Mouse (Mus musculus): ENCODE data around the gene Tmem236. TPM values are rescaled to one million over a fixed set of nuclear protein-coding genes. Genes with fewer than 3 reads are reported as not detected.

Tmem236 gene
- 0.10 TPM in 1 of 2 replicates, not detected in the other for polyA plus RNA-seq (2016; fragmentation: Nextera tagmentation; extraction: Ambion mirVana)

GRCm38 (mm10) chr2:14174334-14174733 lies at the start of gene Tmem236:
Tmem236 (plus strand) TSS chr2:14174523.
- no peaks in the 10 kb centered on the region for H3K27me3 ChIP-seq
- H3K4me1 ChIP-seq: no peaks in the 10 kb centered on the region
- no peaks in the 10 kb centered on the region for H3K9me3 ChIP-seq (replicated peaks)
- WGBS: 73% methylated on average over 3 of the region's 3 CpGs
- no peak within 1 kb of the TSS for H3K4me3 ChIP-seq
- no peak within 1 kb of the TSS for H3K9ac ChIP-seq
- ATAC-seq (ENCODE audit: low FRiP score): no peak
- no peak within 1 kb of the TSS for H3K4me2 ChIP-seq (replicated peaks)
- H3K36me3 ChIP-seq: no peaks in the 10 kb centered on the region
- H3K27ac ChIP-seq: no peak within 1 kb of the TSS

GRCm38 (mm10) chr2:14126387-14126786 lies 47.9 kb upstream of the Tmem236 start:
- Histone ChIP-seq H3K9ac (no peak overlapping the region), H3K9me3 (replicated peaks) (no peaks in the 10 kb centered on the region), H3K27ac (no peak overlapping the region), H3K4me2 (replicated peaks) (no peak overlapping the region), H3K4me1 (no peaks in the 10 kb centered on the region), H3K4me3 (no peak overlapping the region), H3K27me3 (no peaks in the 10 kb centered on the region), H3K36me3 (peaks cover 18% of the 10 kb centered on the region)
- WGBS: 97% methylated on average over 6 of the region's 6 CpGs
- no peak for ATAC-seq (ENCODE audit: low FRiP score)

GRCm38 (mm10) chr2:14127629-14128028 lies 46.7 kb upstream of the Tmem236 start:
- H3K4me3 ChIP-seq: no peak overlapping the region
- no peaks in the 10 kb centered on the region for H3K4me1 ChIP-seq
- H3K27me3 ChIP-seq: no peaks in the 10 kb centered on the region
- ATAC-seq (ENCODE audit: low FRiP score): no peak
- peaks cover 26% of the 10 kb centered on the region for H3K36me3 ChIP-seq
- no peak overlapping the region for H3K9ac ChIP-seq
- no peak overlapping the region for H3K4me2 ChIP-seq (replicated peaks)
- WGBS: 63% methylated on average over 3 of the region's 3 CpGs
- no peaks in the 10 kb centered on the region for H3K9me3 ChIP-seq (replicated peaks)
- H3K27ac ChIP-seq: no peak overlapping the region

- 94% methylated on average over 12 of the region's 12 CpGs for WGBS
- H3K36me3 ChIP-seq: peaks cover 26% of the 10 kb centered on the region
- H3K9ac ChIP-seq: no peak overlapping the region
- H3K9me3 ChIP-seq (replicated peaks): no peaks in the 10 kb centered on the region
- ATAC-seq (ENCODE audit: low FRiP score): no peak
- H3K27ac ChIP-seq: no peak overlapping the region
- H3K4me1 ChIP-seq: no peaks in the 10 kb centered on the region
- no peak overlapping the region for H3K4me2 ChIP-seq (replicated peaks)
- H3K4me3 ChIP-seq: no peak overlapping the region
- H3K27me3 ChIP-seq: no peaks in the 10 kb centered on the region
Observed at GRCm38 (mm10) chr2:14130641-14131339, 43.5 kb upstream of the Tmem236 start.

GRCm38 (mm10) chr2:14132468-14133326 lies 41.6 kb upstream of the Tmem236 start:
- H3K4me1 ChIP-seq: no peaks in the 10 kb centered on the region
- H3K4me3 ChIP-seq: no peak overlapping the region
- no peak overlapping the region for H3K27ac ChIP-seq
- no peaks in the 10 kb centered on the region for H3K27me3 ChIP-seq
- no peak overlapping the region for H3K9ac ChIP-seq
- H3K9me3 ChIP-seq (replicated peaks): no peaks in the 10 kb centered on the region
- peaks cover 26% of the 10 kb centered on the region for H3K36me3 ChIP-seq
- no peak for ATAC-seq (ENCODE audit: low FRiP score)
- H3K4me2 ChIP-seq (replicated peaks): no peak overlapping the region
- 93% methylated on average over 4 of the region's 4 CpGs for WGBS

GRCm38 (mm10) chr2:14136906-14137305 lies 37.4 kb upstream of the Tmem236 start:
- ATAC-seq (ENCODE audit: low FRiP score): no peak
- Histone ChIP-seq H3K9me3 (replicated peaks) (no peaks in the 10 kb centered on the region), H3K9ac (no peak overlapping the region), H3K4me1 (no peaks in the 10 kb centered on the region), H3K27me3 (no peaks in the 10 kb centered on the region), H3K27ac (no peak overlapping the region), H3K4me3 (no peak overlapping the region), H3K36me3 (peaks cover 35% of the 10 kb centered on the region), H3K4me2 (replicated peaks) (no peak overlapping the region)
- 73% methylated on average over 3 of the region's 3 CpGs for WGBS

- Histone ChIP-seq H3K9me3 (replicated peaks) (no peaks in the 10 kb centered on the region), H3K4me1 (no peaks in the 10 kb centered on the region), H3K4me2 (replicated peaks) (no peak overlapping the region), H3K4me3 (no peak overlapping the region), H3K27ac (no peak overlapping the region), H3K36me3 (peaks cover 40% of the 10 kb centered on the region), H3K27me3 (no peaks in the 10 kb centered on the region), H3K9ac (no peak overlapping the region)
- ATAC-seq (ENCODE audit: low FRiP score): no peak
- WGBS: 81% methylated on average over 6 of the region's 6 CpGs
Observed at GRCm38 (mm10) chr2:14139590-14139989, 34.7 kb upstream of the Tmem236 start.

GRCm38 (mm10) chr2:14140044-14140443 lies 34.3 kb upstream of the Tmem236 start:
- peaks cover 40% of the 10 kb centered on the region for H3K36me3 ChIP-seq

GRCm38 (mm10) chr2:14145311-14145710 lies 29.0 kb upstream of the Tmem236 start:
- Histone ChIP-seq H3K27me3 (no peaks in the 10 kb centered on the region), H3K9ac (no peak overlapping the region), H3K4me2 (replicated peaks) (no peak overlapping the region), H3K27ac (no peak overlapping the region), H3K4me1 (no peaks in the 10 kb centered on the region), H3K36me3 (peaks cover 23% of the 10 kb centered on the region), H3K9me3 (replicated peaks) (no peaks in the 10 kb centered on the region), H3K4me3 (no peak overlapping the region)
- WGBS: 87% methylated on average over 3 of the region's 3 CpGs
- ATAC-seq (ENCODE audit: low FRiP score): no peak

More at GRCm38 (mm10) chr2:14140044-14140443, 34.3 kb upstream of the Tmem236 start:
- WGBS: 56% methylated on average over 2 of the region's 2 CpGs
- ATAC-seq (ENCODE audit: low FRiP score): no peak
- Histone ChIP-seq H3K4me1 (no peaks in the 10 kb centered on the region), H3K4me2 (replicated peaks) (no peak overlapping the region), H3K27me3 (no peaks in the 10 kb centered on the region), H3K4me3 (no peak overlapping the region), H3K9ac (no peak overlapping the region), H3K27ac (no peak overlapping the region), H3K9me3 (replicated peaks) (no peaks in the 10 kb centered on the region)

- Histone ChIP-seq H3K27me3 (no peaks in the 10 kb centered on the region), H3K36me3 (peaks cover 20% of the 10 kb centered on the region), H3K4me3 (no peak overlapping the region), H3K27ac (no peak overlapping the region), H3K9me3 (replicated peaks) (no peaks in the 10 kb centered on the region), H3K4me1 (no peaks in the 10 kb centered on the region), H3K9ac (no peak overlapping the region), H3K4me2 (replicated peaks) (no peak overlapping the region)
- 93% methylated on average over 2 of the region's 2 CpGs for WGBS
- ATAC-seq (ENCODE audit: low FRiP score): no peak
Observed at GRCm38 (mm10) chr2:14146913-14147312, 27.4 kb upstream of the Tmem236 start.

- Histone ChIP-seq H3K4me1 (no peaks in the 10 kb centered on the region), H3K4me2 (replicated peaks) (no peak overlapping the region), H3K27me3 (no peaks in the 10 kb centered on the region), H3K9ac (no peak overlapping the region), H3K27ac (no peak overlapping the region), H3K4me3 (no peak overlapping the region), H3K36me3 (0 out of 2 replicates have a peak, but pooled peaks cover 6% of the 10 kb centered on the region), H3K9me3 (replicated peaks) (no peaks in the 10 kb centered on the region)
- WGBS: 96% methylated on average over 2 of the region's 2 CpGs
- ATAC-seq (ENCODE audit: low FRiP score): no peak
Observed at GRCm38 (mm10) chr2:14150829-14151228, 23.5 kb upstream of the Tmem236 start.

GRCm38 (mm10) chr2:14151854-14152253 lies 22.5 kb upstream of the Tmem236 start:
- 0 out of 2 replicates have a peak, but pooled peaks cover 6% of the 10 kb centered on the region for H3K36me3 ChIP-seq
- H3K4me1 ChIP-seq: no peaks in the 10 kb centered on the region
- H3K27me3 ChIP-seq: no peaks in the 10 kb centered on the region
- no peak overlapping the region for H3K4me3 ChIP-seq
- WGBS: 94% methylated on average over 6 of the region's 6 CpGs
- no peak for ATAC-seq (ENCODE audit: low FRiP score)
- H3K4me2 ChIP-seq (replicated peaks): no peak overlapping the region
- no peak overlapping the region for H3K9ac ChIP-seq
- H3K9me3 ChIP-seq (replicated peaks): no peaks in the 10 kb centered on the region
- H3K27ac ChIP-seq: no peak overlapping the region
